Mouse (Mus musculus) bone marrow, adult 2 months (tissue): ENCODE measurements around the gene Csk. TPM values are rescaled to one million over a fixed set of nuclear protein-coding genes. Genes with fewer than 3 reads are reported as not detected.

ENCODE experiments used
- H3K27ac ChIP-seq: fragments of 200-500 bp; 2 replicates; pipeline ENCODE4 v1.5.1; 2012; ENCODE audit warnings: low read depth, mild to moderate bottlenecking, control low read depth, inconsistent platforms, low read length; ENCODE audit not compliant: control insufficient read depth, poor library complexity, insufficient read depth
- H3K4me1 ChIP-seq: fragments of 200-500 bp; 2 replicates; pipeline ENCODE4 v1.6.1; 2011; ENCODE audit warnings: low read length; ENCODE audit not compliant: control insufficient read depth, insufficient read depth
- H3K4me3 ChIP-seq: fragments of 200-500 bp; replicated peaks from 2 replicates; pipeline ENCODE3; 2011; ENCODE audit warnings: mild to moderate bottlenecking, low read depth, low read length, control low read depth; ENCODE audit not compliant: control insufficient read depth
- CTCF ChIP-seq: fragments of 200-500 bp; IDR thresholded peaks from 2 replicates; pipeline ENCODE4 v1.5.1; 2011; ENCODE audit warnings: low read length, control low read depth; ENCODE audit not compliant: control insufficient read depth, insufficient read depth
- POLR2A ChIP-seq: fragments of 200-500 bp; IDR thresholded peaks from 2 replicates; pipeline ENCODE4 v1.6.1; 2011; ENCODE audit warnings: low read depth, mild to moderate bottlenecking, control low read depth, low read length, borderline replicate concordance; ENCODE audit not compliant: control insufficient read depth
- WGBS: fragments of 180-500 bp; shearing (Covaris S2); methylation state at CpG from one replicate; pipeline ENCODE4 v1.1.7; 2018; 5-methylcytosine and 5-hydroxymethylcytosine counted together
- polyA plus RNA-seq: library from polyadenylated mRNA; stranded (reverse); fragments of >200 nt; gene quantifications from 2 replicates; pipeline ENCODE4 v1.2.4, GENCODE M21; 2011; ENCODE audit warnings: low replicate concordance; ENCODE audit not compliant: missing spikeins, insufficient read depth, insufficient read length

Gene Csk
- polyA plus RNA-seq, 1 experiment, result 99.8 TPM

DNA sequence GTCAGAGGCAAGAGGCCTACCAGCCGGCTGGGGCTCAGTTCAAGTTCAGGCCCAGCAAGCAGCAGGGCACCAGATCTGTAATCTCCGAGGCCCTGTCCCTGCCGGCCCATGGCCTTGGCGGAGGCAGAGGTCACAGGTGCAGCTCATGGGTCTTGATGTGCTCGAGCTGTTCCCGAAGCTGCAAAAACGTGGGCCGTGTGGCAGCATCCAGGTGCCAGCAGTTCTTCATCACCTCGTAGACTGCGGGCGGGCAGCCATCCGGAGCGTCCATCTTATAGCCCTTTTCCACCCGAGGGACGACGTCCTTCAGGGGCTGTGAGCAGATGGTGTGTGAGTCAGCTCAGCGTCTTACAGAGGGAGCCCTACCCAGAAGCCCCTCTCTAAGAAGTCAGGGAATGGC, 26.2 kb downstream of the Csk start:
- no peaks in the 10 kb centered on the region; the same call in 1 of the 2 replicates for H3K4me1 ChIP-seq
- no peak overlapping the region for H3K27ac ChIP-seq
- TF ChIP-seq POLR2A (no peak), CTCF (no peak)
- WGBS, result 92% methylated on average over 17 of the region's 17 CpGs
- H3K4me3 ChIP-seq, result no peak overlapping the region

DNA sequence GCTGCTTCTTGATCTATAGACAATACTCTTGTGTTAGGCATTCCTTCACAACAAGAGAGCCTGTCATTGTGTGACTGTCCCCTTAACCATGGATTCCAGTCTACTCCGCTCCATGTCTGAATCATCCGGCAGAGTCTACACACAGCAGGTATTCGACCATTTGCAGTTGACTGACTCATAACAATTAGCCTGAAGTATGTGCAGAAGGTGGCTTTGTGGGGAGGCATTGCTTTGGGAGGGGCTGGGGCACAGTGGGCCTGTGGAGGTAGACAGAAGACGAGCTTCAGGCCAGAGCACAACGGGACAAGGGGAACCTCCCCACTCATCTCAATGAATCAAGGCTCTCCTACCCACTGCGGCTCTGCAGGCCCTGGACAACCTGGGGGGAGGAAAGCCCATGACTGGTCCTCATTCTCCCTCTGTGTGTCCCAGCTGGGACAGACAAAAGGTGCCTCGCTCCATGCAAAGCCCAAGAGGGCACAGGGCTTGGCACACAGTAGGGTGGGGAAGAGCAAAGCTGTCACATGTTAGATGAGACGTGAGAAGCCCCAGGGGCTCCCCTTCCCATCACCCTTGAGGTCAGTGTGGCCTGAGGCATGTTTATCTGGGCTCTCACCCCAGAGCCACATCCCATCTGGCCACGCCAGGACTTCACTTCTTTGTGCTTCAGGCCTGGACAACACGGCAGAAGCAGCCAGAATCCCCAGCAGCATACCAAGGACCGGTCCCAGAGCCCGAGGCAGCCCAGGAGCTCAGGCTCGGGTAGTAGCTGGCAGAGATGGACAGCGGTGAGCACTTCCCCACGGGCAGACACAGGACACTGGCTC, 27.5 kb downstream of the Csk start:
- TF ChIP-seq CTCF, result no peak
- no peak for TF ChIP-seq POLR2A
- 85% methylated on average over 15 of the region's 15 CpGs for WGBS
- Histone ChIP-seq H3K4me1 (no peaks in the 10 kb centered on the region; the same call in 1 of the 2 replicates), H3K27ac (no peak overlapping the region; the same call in 1 of the 2 replicates), H3K4me3 (no peak overlapping the region)

DNA sequence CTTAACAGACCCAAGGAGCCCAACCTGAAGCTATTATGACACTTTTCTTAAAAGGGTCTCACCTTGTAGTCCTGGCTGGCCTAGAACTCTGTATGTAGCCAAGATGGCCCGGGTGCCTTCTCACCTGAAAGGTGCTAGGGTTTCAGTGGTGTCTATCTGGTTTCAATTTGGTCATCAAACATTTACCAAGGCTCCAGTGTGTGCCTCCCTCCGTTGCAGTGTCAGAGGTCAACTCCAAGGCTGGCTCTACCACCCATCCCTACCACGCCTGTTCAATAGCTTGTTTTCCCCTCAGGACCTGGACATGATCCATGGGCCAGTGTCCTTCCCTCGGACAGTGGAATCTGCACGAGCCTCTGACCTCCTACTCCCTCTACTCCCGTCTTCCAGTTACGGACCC, 29.1 kb downstream of the Csk start:
- Histone ChIP-seq H3K27ac (no peak overlapping the region), H3K4me3 (no peak overlapping the region), H3K4me1 (no peaks in the 10 kb centered on the region)
- TF ChIP-seq CTCF, result no peak
- no peak for TF ChIP-seq POLR2A
- WGBS, result 87% methylated on average over 7 of the region's 7 CpGs

DNA sequence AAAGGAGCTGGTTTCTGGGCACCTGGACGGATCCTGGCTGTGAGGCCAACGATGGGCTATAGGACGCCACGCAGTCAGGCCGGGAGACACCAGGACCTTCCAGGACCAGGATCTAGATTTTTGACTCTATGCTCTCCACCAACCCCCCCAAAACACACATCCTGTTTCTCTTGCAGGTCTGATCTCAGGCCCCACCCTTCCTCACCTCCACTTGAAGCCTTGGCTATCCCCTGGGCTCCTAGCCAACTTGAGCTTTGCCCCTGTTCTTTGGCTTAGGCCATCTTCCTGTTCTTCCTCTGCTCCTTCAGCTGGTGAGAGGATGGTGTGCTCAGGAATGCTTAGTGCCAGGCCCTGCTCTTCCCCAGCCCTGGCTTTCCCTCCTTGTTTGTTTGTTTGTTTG, 32.8 kb downstream of the Csk start, which contains the start of gene Lman1l:
Lman1l (minus strand) TSS at position 101 of the 400 bp plus-strand sequence.
- no peak for TF ChIP-seq CTCF
- TF ChIP-seq POLR2A, result no peak
- no peak within 1 kb of the TSS for H3K4me3 ChIP-seq
- no peak within 1 kb of the TSS for H3K27ac ChIP-seq
- no peaks in the 10 kb centered on the region for H3K4me1 ChIP-seq
- 93% methylated on average over 5 of the region's 5 CpGs for WGBS

DNA sequence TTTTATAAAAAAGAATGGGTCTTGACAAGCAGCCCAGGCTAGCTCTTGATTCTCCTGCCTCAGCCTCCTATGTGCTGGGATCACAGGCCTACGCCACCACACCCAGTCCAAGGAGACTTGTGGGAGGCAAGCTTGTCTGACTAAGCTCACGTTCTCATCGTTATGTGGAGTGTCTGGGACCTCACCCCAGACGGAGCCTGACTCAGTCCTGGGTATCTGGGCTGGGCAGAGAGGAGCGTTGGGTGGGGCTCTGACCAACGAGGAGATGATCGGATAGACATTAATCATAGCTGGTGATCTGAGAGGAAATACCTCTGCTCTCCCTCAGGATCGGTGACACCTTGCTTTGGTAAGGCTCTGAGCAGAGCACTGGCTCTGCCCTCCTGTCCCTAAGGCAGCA, 34.6 kb downstream of the Csk start:
- TF ChIP-seq POLR2A (no peak), CTCF (no peak)
- H3K4me3 ChIP-seq, result no peak overlapping the region
- no peak overlapping the region for H3K27ac ChIP-seq
- H3K4me1 ChIP-seq, result no peaks in the 10 kb centered on the region; the same call in 1 of the 2 replicates
- 67% methylated on average over 8 of the region's 8 CpGs for WGBS

DNA sequence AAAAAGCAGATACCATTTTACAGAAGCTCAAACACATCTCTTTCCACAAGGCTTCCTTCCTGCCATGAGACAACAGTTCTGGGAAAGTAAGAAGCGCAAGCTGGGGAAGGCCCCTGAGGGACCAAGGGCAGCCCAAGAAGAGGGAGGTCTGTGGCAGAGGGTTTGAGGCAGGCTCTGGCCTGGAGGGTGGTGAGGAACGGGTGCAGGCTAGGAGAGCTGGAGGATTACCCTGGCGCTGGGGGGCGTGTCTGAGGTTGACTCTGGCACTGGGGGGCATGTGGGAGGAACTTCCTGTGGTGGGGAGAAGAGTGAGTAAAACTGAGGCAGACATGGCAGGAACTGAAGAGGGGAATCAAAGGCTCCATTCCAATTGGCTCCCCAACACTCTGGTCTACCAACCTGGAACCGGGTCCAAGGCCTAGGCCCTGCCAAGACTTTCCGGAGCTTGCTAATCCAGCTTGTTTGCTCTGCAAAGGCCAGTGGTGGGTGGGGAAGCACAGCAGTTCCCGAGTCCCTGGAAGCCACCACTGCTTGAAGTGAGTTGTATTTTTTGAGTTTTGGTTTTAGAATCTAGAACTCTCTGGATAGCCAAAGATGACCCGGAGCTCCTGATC, 35.8 kb downstream of the Csk start:
- Histone ChIP-seq H3K4me1 (no peaks in the 10 kb centered on the region; the same call in 1 of the 2 replicates), H3K4me3 (no peak overlapping the region), H3K27ac (no peak overlapping the region)
- no peak for TF ChIP-seq CTCF
- no peak for TF ChIP-seq POLR2A
- WGBS, result 35% methylated on average over 8 of the region's 8 CpGs

DNA sequence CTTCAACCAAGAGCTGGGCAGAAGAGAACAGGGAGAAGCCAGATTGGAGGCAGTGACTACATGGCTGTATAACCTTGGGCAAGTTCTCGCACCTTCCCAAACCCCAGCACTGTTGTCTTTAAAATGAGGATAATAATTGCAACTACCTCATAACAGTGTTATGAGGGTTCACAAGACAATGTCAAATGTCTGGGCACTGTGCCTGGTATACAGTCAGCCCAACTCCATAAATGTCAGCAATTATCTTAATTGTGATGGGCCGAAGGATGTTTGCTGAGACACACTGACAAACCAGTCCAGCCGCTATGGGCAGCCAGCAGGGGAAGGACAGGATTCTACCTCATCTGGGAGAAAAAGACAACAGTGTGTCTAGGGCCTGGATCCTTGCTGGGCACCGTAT, 38.6 kb downstream of the Csk start:
- WGBS, result 89% methylated on average over 4 of the region's 4 CpGs
- TF ChIP-seq CTCF, result no peak
- no peak for TF ChIP-seq POLR2A
- H3K27ac ChIP-seq, result no peak overlapping the region
- no peaks in the 10 kb centered on the region; the same call in 1 of the 2 replicates for H3K4me1 ChIP-seq
- H3K4me3 ChIP-seq, result no peak overlapping the region

DNA sequence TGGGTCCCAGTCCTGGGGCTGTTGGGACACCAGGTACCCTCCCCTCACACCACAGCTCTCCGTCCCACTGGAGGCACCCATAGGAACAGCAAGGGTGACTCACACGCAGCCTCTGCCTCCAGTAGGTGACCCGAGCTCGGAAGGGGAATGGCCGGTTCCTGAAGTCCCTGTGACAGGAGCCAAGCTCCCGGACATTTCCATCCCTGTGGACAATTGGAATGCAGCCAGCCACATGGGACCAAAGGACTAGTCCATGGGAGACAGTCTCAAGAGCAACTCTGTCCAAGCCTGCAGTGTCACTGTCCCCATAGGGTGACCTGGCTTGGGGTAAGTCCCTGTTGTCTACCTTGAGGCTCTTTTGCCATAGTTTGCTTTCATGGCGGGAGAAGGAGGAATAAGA, 39.5 kb downstream of the Csk start:
- WGBS, result 78% methylated on average over 7 of the region's 7 CpGs

More for the DNA sequence above, 39.5 kb downstream of the Csk start:
- TF ChIP-seq CTCF (no peak), POLR2A (no peak)
- no peaks in the 10 kb centered on the region; the same call in 1 of the 2 replicates for H3K4me1 ChIP-seq
- H3K27ac ChIP-seq, result no peak overlapping the region
- no peak overlapping the region for H3K4me3 ChIP-seq
